Mouse (Mus musculus): Measurements from ENCODE around the gene Gfod1.

DNA sequence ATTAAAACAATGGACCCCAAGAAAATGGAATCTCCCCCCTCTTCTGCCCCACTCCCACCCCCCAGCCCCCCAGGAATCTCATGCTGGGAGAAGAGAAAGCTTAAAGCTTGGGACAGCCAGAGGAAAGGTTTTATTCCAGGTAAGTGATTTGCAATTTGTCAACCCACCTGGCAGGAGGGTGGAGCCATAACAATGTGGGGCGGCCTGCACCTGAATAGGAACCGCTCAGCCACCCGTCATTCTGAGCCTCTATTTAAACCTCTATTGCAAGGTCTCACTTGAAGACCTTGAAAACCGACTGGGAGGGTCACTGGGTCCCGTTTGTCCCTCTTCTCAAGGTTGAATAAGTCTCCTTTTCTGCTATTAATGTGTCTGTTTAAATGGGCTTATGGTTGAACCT lies 3.6 kb downstream of the Gfod1 start:
- TF ChIP-seq BHLHE40 (IDR thresholded peaks at IDR 0.05; ENCODE audit: low read depth, low read length) (no peak), MAZ (IDR thresholded peaks at IDR 0.05; ENCODE audit: low read depth, low read length) (no peak), ZC3H11A (IDR thresholded peaks at IDR 0.05; ENCODE audit: low read depth, low read length) (no peak), RCOR1 (conservative IDR thresholded peaks at IDR 0.05; ENCODE audit: low read depth, low read length) (no peak), HCFC1 (IDR thresholded peaks at IDR 0.05; ENCODE audit: low read depth, low read length) (no peak), GABPA (IDR thresholded peaks at IDR 0.05; ENCODE audit: insufficient replicate concordance, low read depth, low read length) (no peak), POLR2AphosphoS2 (IDR thresholded peaks at IDR 0.05; ENCODE audit: low read depth, low read length) (no peak)
